7 mouse cellular contexts compared by ENCODE assay signal in the genomic region with DNA sequence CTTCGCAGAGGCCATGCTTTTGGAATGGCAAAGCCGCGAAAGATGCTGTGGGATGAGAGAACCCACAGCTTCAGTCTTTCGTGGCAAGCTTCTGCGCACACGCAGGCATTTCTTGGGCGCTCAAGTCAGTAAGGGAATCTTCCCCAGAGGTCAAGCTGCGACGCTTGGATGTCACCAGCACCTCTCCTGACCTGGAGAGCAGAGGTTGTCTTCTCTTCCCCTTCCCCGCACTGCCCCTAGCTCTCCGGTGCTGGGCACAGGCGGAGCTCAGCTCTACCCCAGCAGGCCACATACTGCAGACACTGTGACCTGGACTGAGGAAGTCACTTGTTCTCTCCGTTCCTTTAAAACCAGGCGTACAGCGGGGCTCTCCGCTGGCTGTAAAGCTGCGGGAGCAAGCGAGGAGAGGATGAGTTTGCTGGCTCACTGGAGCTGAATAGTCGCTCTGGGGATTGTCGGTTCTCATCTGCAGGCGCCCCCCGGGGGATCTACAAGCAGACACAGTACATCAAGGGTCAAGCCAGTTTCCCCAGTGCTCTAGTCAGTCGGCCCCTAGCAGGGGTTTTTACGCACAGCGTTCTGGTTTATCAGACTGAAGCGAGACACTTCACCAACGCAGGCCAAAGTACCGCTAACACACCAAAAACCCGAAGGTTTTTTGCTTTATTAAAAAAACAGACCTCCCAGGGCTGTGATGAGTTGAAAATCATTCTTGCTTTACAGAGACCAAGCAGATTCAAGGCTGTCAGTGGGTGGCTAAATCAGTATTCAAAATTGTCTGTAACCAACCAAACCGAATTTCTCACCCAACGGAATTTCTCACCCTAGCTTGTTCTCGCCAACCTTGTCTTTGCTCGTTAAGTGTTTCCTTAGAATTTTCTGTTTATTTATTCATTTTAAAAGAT. TPM values are rescaled to one million over a fixed set of nuclear protein-coding genes. Genes with fewer than 3 reads are reported as not detected.
DNase-seq lines count a peak whose midpoint lies in the region; ATAC-seq and TF ChIP-seq lines count a peak whose summit lies in the region.

No protein-coding gene starts in this region.

- peaks cover 71% of the 10 kb centered on the region for H3K27me3 ChIP-seq in embryonic facial prominence, embryonic 10.5 days (replicated peaks; ENCODE audit: low read depth, poor library complexity, severe bottlenecking)
- H3K27me3 ChIP-seq in hindbrain, postnatal 0 days (ENCODE audit: insufficient read depth, low read length) = peaks cover 55% of the 10 kb centered on the region
- peaks cover 17% of the 10 kb centered on the region for H3K27me3 ChIP-seq in myocyte (ENCODE audit: control insufficient read depth, insufficient read depth, insufficient read length)

- H3K4me1 ChIP-seq in embryonic facial prominence, embryonic 10.5 days = peaks cover 36% of the 10 kb centered on the region
- peaks cover 10% of the 10 kb centered on the region for H3K4me1 ChIP-seq in hindbrain, postnatal 0 days (ENCODE audit: insufficient read depth, low read length)

- DNase-seq in ovary, postnatal 36 days (ENCODE audit: low spot score) = peak; percentile 9
- no peak for DNase-seq in ovary, adult 18-20 months (ENCODE audit: low spot score)
- DNase-seq in embryonic facial prominence, embryonic 10.5 days (ENCODE audit: low spot score) = peak; percentile 58
- DNase-seq in hindbrain, postnatal 0 days (ENCODE audit: low spot score) = no peak
- no peak for DNase-seq in gastrocnemius, postnatal 14 days
- no peak for DNase-seq in layer of hippocampus, adult 8-10 months (ENCODE audit: low spot score in 2 of 2)

- no peak overlapping the region for H3K9ac ChIP-seq in hindbrain, postnatal 0 days (replicated peaks; ENCODE audit: low read length)

- no peaks in the 10 kb centered on the region for H3K9me3 ChIP-seq in embryonic facial prominence, embryonic 10.5 days
- no peaks in the 10 kb centered on the region for H3K9me3 ChIP-seq in hindbrain, postnatal 0 days (ENCODE audit: low read length)

- no peak overlapping the region for H3K27ac ChIP-seq in embryonic facial prominence, embryonic 10.5 days (replicated peaks)
- H3K27ac ChIP-seq in hindbrain, postnatal 0 days = no peak overlapping the region

- no peak for TF ChIP-seq POLR2A in myocyte (IDR thresholded peaks at IDR 0.05; ENCODE audit: insufficient read length, low read depth)

- H3ac ChIP-seq in myocyte (ENCODE audit: control insufficient read depth, insufficient read length) = no peak overlapping the region

- no peaks in the 10 kb centered on the region for H3K36me3 ChIP-seq in embryonic facial prominence, embryonic 10.5 days (replicated peaks)
- H3K36me3 ChIP-seq in hindbrain, postnatal 0 days (ENCODE audit: insufficient read depth, low read length) = no peaks in the 10 kb centered on the region
- H3K36me3 ChIP-seq in myocyte (ENCODE audit: control insufficient read depth, insufficient read depth) = no peaks in the 10 kb centered on the region

- peak overlapping the region; percentile 46 for H3K4me3 ChIP-seq in embryonic facial prominence, embryonic 10.5 days
- H3K4me3 ChIP-seq in hindbrain, postnatal 0 days (ENCODE audit: low read length) = peak overlapping the region; percentile 29
- no peak overlapping the region for H3K4me3 ChIP-seq in myocyte

- no peak for TF ChIP-seq CTCF in hindbrain, postnatal 0 days (IDR thresholded peaks at IDR 0.05; ENCODE audit: low read depth)

- H3K79me2 ChIP-seq in myocyte (ENCODE audit: control insufficient read depth, insufficient read depth) = no peaks in the 10 kb centered on the region

- intact Hi-C loops in gastrocnemius, postnatal 14 days (cut with DNase I; ENCODE audit: low total_unique reads) = loop anchor here (5.0 kb wide), 2 partner anchors 640 to 715 kb away; no protein-coding TSS in a partner anchor

- no peak for ATAC-seq in hindbrain, postnatal 0 days

- 1% methylated on average over 33 of the region's 33 CpGs for WGBS in embryonic facial prominence, embryonic 10.5 days
- WGBS in hindbrain, postnatal 0 days = 3% methylated on average over 33 of the region's 33 CpGs

- H3K4me2 ChIP-seq in hindbrain, postnatal 0 days (ENCODE audit: low read depth, low read length) = peak overlapping the region; percentile 58
- H3K4me2 ChIP-seq in myocyte (ENCODE audit: low read depth) = peak overlapping the region; percentile 70

TF ChIP-seq in myocyte, 11 proteins besides CTCF, POLR2A, EP300 and RAD21:
- no peak for TF ChIP-seq TCF3 (IDR thresholded peaks at IDR 0.05; ENCODE audit: insufficient read length, low read depth)
- no peak for TF ChIP-seq E2F4 (IDR thresholded peaks at IDR 0.05; ENCODE audit: insufficient read depth)
- no peak for TF ChIP-seq MYOD1 (IDR thresholded peaks at IDR 0.05; ENCODE audit: control insufficient read depth in 1 of 3, insufficient read length in 2 of 3, low read depth in 2 of 3)
- no peak for TF ChIP-seq MAX (IDR thresholded peaks at IDR 0.05; ENCODE audit: low read depth)
- TF ChIP-seq TCF12 (IDR thresholded peaks at IDR 0.05; ENCODE audit: insufficient read depth, poor library complexity, severe bottlenecking) = no peak
- no peak for TF ChIP-seq POLR2AphosphoS2 (IDR thresholded peaks at IDR 0.05; ENCODE audit: insufficient read length, low read depth)
- no peak for TF ChIP-seq MYOG (IDR thresholded peaks at IDR 0.05; ENCODE audit: control insufficient read depth in 1 of 3, insufficient read depth in 1 of 3, insufficient read length in 2 of 3, low read depth in 2 of 3)
- no peak for TF ChIP-seq REST (IDR thresholded peaks at IDR 0.05; ENCODE audit: insufficient read depth, insufficient read length)
- no peak for TF ChIP-seq USF1 (IDR thresholded peaks at IDR 0.05; ENCODE audit: low read depth)
- no peak for TF ChIP-seq CEBPB (IDR thresholded peaks at IDR 0.05; ENCODE audit: insufficient read depth, poor library complexity, severe bottlenecking)

RNA-seq across cellular contexts. Expression of a gene that starts 3.2 kb away (rescaled TPM):
- polyA plus RNA-seq in embryonic facial prominence, embryonic 10.5 days (2016; fragmentation: Nextera tagmentation; extraction: Ambion mirVana) = 1.9 and 2.2 TPM in 2 replicates
- not detected in 2 replicates for total RNA-seq in hindbrain, postnatal 0 days (2014; rRNA removed)
- polyA plus RNA-seq in hindbrain, postnatal 0 days (2015; fragmentation: Nextera tagmentation; extraction: Ambion mirVana) = not detected in 2 replicates
- 0.11 TPM for polyA plus RNA-seq in myocyte (2012; fragmentation: generic; extraction: Trizol)
- not detected for total RNA-seq in gastrocnemius, postnatal 14 days (2021)
- not detected for total RNA-seq in layer of hippocampus, adult 8-10 months (2022)

RNA-seq across cellular contexts. Expression of a gene that starts 59.6 kb away (rescaled TPM):
- polyA plus RNA-seq in embryonic facial prominence, embryonic 10.5 days (2016; fragmentation: Nextera tagmentation; extraction: Ambion mirVana) = 66.5 and 67.6 TPM in 2 replicates
- total RNA-seq in hindbrain, postnatal 0 days (2014; rRNA removed) = 39.2 and 45.5 TPM in 2 replicates
- polyA plus RNA-seq in hindbrain, postnatal 0 days (2015; fragmentation: Nextera tagmentation; extraction: Ambion mirVana) = 46.0 and 50.1 TPM in 2 replicates
- 48.6 TPM for polyA plus RNA-seq in myocyte (2012; fragmentation: generic; extraction: Trizol)
- total RNA-seq in gastrocnemius, postnatal 14 days (2021) = 10 to 100 TPM; 54.4 to 57.5 TPM
- 10 to 100 TPM; 76.1 to 84.6 (median 81.1) TPM for total RNA-seq in layer of hippocampus, adult 8-10 months (2022)

Comparison
In these comparisons a context has a peak if more than half of its experiments do, and no peak if none do; other contexts are left out.
1. DNase-seq: peak in ovary, postnatal 36 days (single experiment) and embryonic facial prominence, embryonic 10.5 days (single experiment); none in ovary, adult 18-20 months (single experiment), hindbrain, postnatal 0 days (single experiment), gastrocnemius, postnatal 14 days (single experiment) and layer of hippocampus, adult 8-10 months (0 of 2).